Mouse (Mus musculus): Measurements from ENCODE around the gene Creb3l4. TPM values are rescaled to one million over a fixed set of nuclear protein-coding genes. Genes with fewer than 3 reads are reported as not detected.

Gene Creb3l4
- polyA plus RNA-seq, 1 experiment from 2014 or later: 0.47 TPM

GRCm38 (mm10) chr3:90224331-90224730 is 19.0 kb downstream of the Creb3l4 start:
- ATAC-seq (ENCODE audit: insufficient read depth): no peak
- no peak overlapping the region for H3K4me3 ChIP-seq (replicated peaks)

GRCm38 (mm10) chr3:90222941-90223340 is 20.4 kb downstream of the Creb3l4 start:
- Histone ChIP-seq H3K4me2 (no peak overlapping the region), H3K9me3 (replicated peaks) (no peaks in the 10 kb centered on the region), H3K4me1 (replicated peaks) (peaks cover 33% of the 10 kb centered on the region), H3K9ac (no peak overlapping the region), H3K36me3 (replicated peaks) (no peaks in the 10 kb centered on the region), H3K4me3 (replicated peaks) (no peak overlapping the region), H3K27ac (replicated peaks) (no peak overlapping the region), H3K27me3 (no peaks in the 10 kb centered on the region; the same call in 1 of the 2 replicates)
- no peak for ATAC-seq (ENCODE audit: insufficient read depth)
- 23% methylated on average over 3 of the region's 3 CpGs for WGBS (ENCODE audit: insufficient replicate concordance)

More at GRCm38 (mm10) chr3:90224331-90224730, 19.0 kb downstream of the Creb3l4 start:
- Histone ChIP-seq H3K36me3 (replicated peaks) (no peaks in the 10 kb centered on the region), H3K27ac (replicated peaks) (no peak overlapping the region), H3K4me2 (no peak overlapping the region), H3K9me3 (replicated peaks) (no peaks in the 10 kb centered on the region), H3K4me1 (replicated peaks) (peaks cover 33% of the 10 kb centered on the region), H3K27me3 (no peaks in the 10 kb centered on the region), H3K9ac (no peak overlapping the region)
- 69% methylated on average over 10 of the region's 10 CpGs for WGBS (ENCODE audit: insufficient replicate concordance)

- Histone ChIP-seq H3K27ac (replicated peaks) (no peak overlapping the region), H3K4me2 (no peak overlapping the region), H3K9me3 (replicated peaks) (no peaks in the 10 kb centered on the region), H3K36me3 (replicated peaks) (no peaks in the 10 kb centered on the region), H3K27me3 (no peaks in the 10 kb centered on the region; the same call in 1 of the 2 replicates), H3K4me1 (replicated peaks) (peaks cover 33% of the 10 kb centered on the region), H3K4me3 (replicated peaks) (no peak overlapping the region), H3K9ac (no peak overlapping the region)
- 64% methylated on average over 4 of the region's 4 CpGs for WGBS (ENCODE audit: insufficient replicate concordance)
- no peak for ATAC-seq (ENCODE audit: insufficient read depth)
These were observed 20.9 kb downstream of the Creb3l4 start for GRCm38 (mm10) chr3:90222455-90222854.

GRCm38 (mm10) chr3:90221123-90221522 is 22.2 kb downstream of the Creb3l4 start:
- 15% methylated on average over 5 of the region's 5 CpGs for WGBS (ENCODE audit: insufficient replicate concordance)
- peak overlapping the region; percentile 59 for H3K4me3 ChIP-seq (replicated peaks)
- no peak for ATAC-seq (ENCODE audit: insufficient read depth)

GRCm38 (mm10) chr3:90220531-90220951 is 22.8 kb downstream of the Creb3l4 start:
- under 1% methylated on average over 20 of the region's 20 CpGs for WGBS (ENCODE audit: insufficient replicate concordance)
- ATAC-seq (ENCODE audit: insufficient read depth): peak; percentile 68; the same call in 1 of the 2 replicates
- Histone ChIP-seq H3K4me3 (replicated peaks) (peak overlapping the region; percentile 59), H3K4me1 (replicated peaks) (peaks cover 33% of the 10 kb centered on the region), H3K9me3 (replicated peaks) (no peaks in the 10 kb centered on the region), H3K4me2 (peak overlapping the region; percentile 82), H3K9ac (peak overlapping the region; percentile 62), H3K36me3 (replicated peaks) (no peaks in the 10 kb centered on the region), H3K27ac (replicated peaks) (peak overlapping the region; percentile 59; the same call in 1 of the 2 replicates), H3K27me3 (no peaks in the 10 kb centered on the region; the same call in 1 of the 2 replicates)

More at GRCm38 (mm10) chr3:90221123-90221522, 22.2 kb downstream of the Creb3l4 start:
- no peaks in the 10 kb centered on the region for H3K9me3 ChIP-seq (replicated peaks)
- peaks cover 33% of the 10 kb centered on the region for H3K4me1 ChIP-seq (replicated peaks)
- peak overlapping the region; percentile 82 for H3K4me2 ChIP-seq
- H3K36me3 ChIP-seq (replicated peaks): no peaks in the 10 kb centered on the region
- H3K27me3 ChIP-seq: no peaks in the 10 kb centered on the region; the same call in 1 of the 2 replicates
- H3K27ac ChIP-seq (replicated peaks): no peak overlapping the region
- H3K9ac ChIP-seq: peak overlapping the region; percentile 62

GRCm38 (mm10) chr3:90220088-90220487 is 23.2 kb downstream of the Creb3l4 start:
- Histone ChIP-seq H3K27me3 (no peaks in the 10 kb centered on the region; the same call in 1 of the 2 replicates), H3K4me2 (peak overlapping the region; percentile 82), H3K27ac (replicated peaks) (peak overlapping the region; percentile 59; the same call in 1 of the 2 replicates), H3K9ac (peak overlapping the region; percentile 62), H3K4me3 (replicated peaks) (peak overlapping the region; percentile 59), H3K36me3 (replicated peaks) (no peaks in the 10 kb centered on the region), H3K4me1 (replicated peaks) (peaks cover 33% of the 10 kb centered on the region), H3K9me3 (replicated peaks) (no peaks in the 10 kb centered on the region)
- peak; percentile 59; the same call in 1 of the 2 replicates for ATAC-seq (ENCODE audit: insufficient read depth)
- WGBS (ENCODE audit: insufficient replicate concordance): 11% methylated on average over 6 of the region's 6 CpGs

- no peak overlapping the region for H3K4me3 ChIP-seq (replicated peaks)
- no peaks in the 10 kb centered on the region; the same call in 1 of the 2 replicates for H3K27me3 ChIP-seq
- 22% methylated on average over 1 of the region's 1 CpGs for WGBS (ENCODE audit: insufficient replicate concordance)
- no peak overlapping the region for H3K9ac ChIP-seq
- ATAC-seq (ENCODE audit: insufficient read depth): no peak
- no peak overlapping the region for H3K4me2 ChIP-seq
- peaks cover 37% of the 10 kb centered on the region for H3K4me1 ChIP-seq (replicated peaks)
- H3K27ac ChIP-seq (replicated peaks): no peak overlapping the region
- no peaks in the 10 kb centered on the region for H3K9me3 ChIP-seq (replicated peaks)
- peaks cover 17% of the 10 kb centered on the region for H3K36me3 ChIP-seq (replicated peaks)
These were observed 27.4 kb downstream of the Creb3l4 start for GRCm38 (mm10) chr3:90215825-90216380.

- Histone ChIP-seq H3K4me2 (peak overlapping the region; percentile 87), H3K27ac (replicated peaks) (peak overlapping the region; percentile 35; the same call in 1 of the 2 replicates), H3K27me3 (no peaks in the 10 kb centered on the region; the same call in 1 of the 2 replicates), H3K9me3 (replicated peaks) (no peaks in the 10 kb centered on the region), H3K9ac (peak overlapping the region; percentile 72; the same call in 1 of the 2 replicates), H3K4me3 (replicated peaks) (peak overlapping the region; percentile 70), H3K36me3 (replicated peaks) (peaks cover 35% of the 10 kb centered on the region), H3K4me1 (replicated peaks) (peaks cover 33% of the 10 kb centered on the region)
- ATAC-seq (ENCODE audit: insufficient read depth): 0 out of 2 replicates have a peak, but pooled peaks have one; percentile 32
- WGBS (ENCODE audit: insufficient replicate concordance): 15% methylated on average over 12 of the region's 12 CpGs
These were observed 29.2 kb downstream of the Creb3l4 start for GRCm38 (mm10) chr3:90213956-90214684.

- peaks cover 42% of the 10 kb centered on the region for H3K36me3 ChIP-seq (replicated peaks)
- peak within 1 kb of the TSS; percentile 70 for H3K4me3 ChIP-seq (replicated peaks)
- no peaks in the 10 kb centered on the region for H3K9me3 ChIP-seq (replicated peaks)
- H3K4me1 ChIP-seq (replicated peaks): peaks cover 33% of the 10 kb centered on the region
- H3K27me3 ChIP-seq: no peaks in the 10 kb centered on the region; the same call in 1 of the 2 replicates
- peak; percentile 93 for ATAC-seq (ENCODE audit: insufficient read depth)
- peak within 1 kb of the TSS; percentile 72 for H3K9ac ChIP-seq
- peak within 1 kb of the TSS; percentile 87 for H3K4me2 ChIP-seq
- peak within 1 kb of the TSS; percentile 89 for H3K27ac ChIP-seq (replicated peaks)
- WGBS (ENCODE audit: insufficient replicate concordance): under 1% methylated on average over 42 of the region's 42 CpGs
These were observed 29.9 kb downstream of the Creb3l4 start, which contains the start of the genes Rps27 and Rab13 for GRCm38 (mm10) chr3:90213377-90213866. Rps27 (minus strand) TSS chr3:90213651. Rab13 (plus strand) TSS chr3:90213695.

- no peaks in the 10 kb centered on the region; the same call in 1 of the 2 replicates for H3K27me3 ChIP-seq
- peak overlapping the region; percentile 89 for H3K27ac ChIP-seq (replicated peaks)
- WGBS (ENCODE audit: insufficient replicate concordance): 3% methylated on average over 5 of the region's 5 CpGs
- H3K9me3 ChIP-seq (replicated peaks): no peaks in the 10 kb centered on the region
- H3K4me2 ChIP-seq: peak overlapping the region; percentile 87
- H3K36me3 ChIP-seq (replicated peaks): peaks cover 49% of the 10 kb centered on the region
- peak overlapping the region; percentile 70 for H3K4me3 ChIP-seq (replicated peaks)
- no peak for ATAC-seq (ENCODE audit: insufficient read depth)
- peaks cover 33% of the 10 kb centered on the region for H3K4me1 ChIP-seq (replicated peaks)
- H3K9ac ChIP-seq: peak overlapping the region; percentile 72
These were observed 30.6 kb downstream of the Creb3l4 start for GRCm38 (mm10) chr3:90212723-90213122.
